Mouse (Mus musculus): ENCODE measurements around the gene Rras. TPM values are rescaled to one million over a fixed set of nuclear protein-coding genes. Genes with fewer than 3 reads are reported as not detected.

Gene Rras
- total and polyA plus RNA-seq, 3 experiments, result 5.0 to 24.1 TPM; not detected in 1

DNA sequence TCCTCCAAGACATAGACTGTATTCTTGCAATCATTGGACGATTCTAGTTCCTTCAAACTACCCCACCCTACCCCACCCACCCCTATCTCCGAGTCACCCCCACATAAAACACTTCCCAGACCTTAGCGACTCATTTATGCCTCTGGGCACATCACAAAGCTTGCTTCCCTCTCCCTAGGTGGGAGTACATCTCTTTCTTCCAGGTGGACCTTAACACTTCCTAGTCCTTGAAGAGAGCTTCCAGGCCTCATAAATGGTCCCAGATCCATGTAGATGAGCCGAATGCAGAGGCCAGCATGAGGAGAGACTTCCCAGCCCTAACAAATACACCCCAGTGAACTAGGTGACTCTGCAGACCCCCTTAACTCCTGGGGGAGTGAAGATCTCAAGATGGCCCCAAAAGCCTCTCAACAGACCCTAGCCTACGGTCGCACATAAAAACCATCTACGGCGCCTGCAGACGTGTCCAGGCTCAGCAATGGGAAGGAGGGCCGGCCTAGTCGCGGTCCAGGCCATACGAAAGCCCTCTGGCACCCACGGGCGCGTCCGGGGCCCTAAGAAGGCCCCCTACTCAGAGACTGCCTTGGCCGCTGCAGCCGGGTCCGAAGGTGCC is 2.3 kb upstream of the Rras start:
- peaks cover 16% of the 10 kb centered on the region for H3K79me2 ChIP-seq (ENCODE audit: control insufficient read depth, insufficient read depth, low read length, poor library complexity)
- H3K9ac ChIP-seq (ENCODE audit: control insufficient read depth, low read depth, low read length, poor library complexity, severe bottlenecking), result peak overlapping the region; percentile 97
- H3K27me3 ChIP-seq (ENCODE audit: control insufficient read depth in 1 of 2, insufficient read depth in 2 of 2, low read length in 2 of 2), result no peaks in the 10 kb centered on the region
- H3K4me1 ChIP-seq (ENCODE audit: control insufficient read depth in 1 of 2, insufficient read depth in 2 of 2, low read length in 2 of 2), result peaks cover 4 to 25% of the 10 kb centered on the region in 2 experiments
- peak overlapping the region; percentile 85 to 93 for H3K4me3 ChIP-seq (ENCODE audit: control insufficient read depth in 1 of 2, insufficient read depth in 1 of 2, low read depth in 2 of 2, low read length in 2 of 2)
- H3K9me3 ChIP-seq (replicated peaks; ENCODE audit: insufficient read depth, low read length), result no peaks in the 10 kb centered on the region
- peak; percentile 82 for DNase-seq (ENCODE audit: low read depth, low spot score)
- H3K36me3 ChIP-seq (ENCODE audit: control insufficient read depth in 1 of 2, insufficient read depth in 2 of 2, low read length in 2 of 2), result peaks cover 3 to 17% of the 10 kb centered on the region in 2 experiments
- TF ChIP-seq MAZ (IDR thresholded peaks at IDR 0.05; ENCODE audit: low read depth, low read length), result 0 out of 2 replicates have a peak, but pooled peaks have one; percentile 18
- peak; percentile 88 for TF ChIP-seq POLR2AphosphoS2 (IDR thresholded peaks at IDR 0.05; ENCODE audit: low read length)
- TF ChIP-seq GABPA (IDR thresholded peaks at IDR 0.05; ENCODE audit: low read depth, low read length), result no peak
- TF ChIP-seq ZKSCAN1 (IDR thresholded peaks at IDR 0.05; ENCODE audit: low read depth, low read length), result no peak
- peak; percentile 94 for TF ChIP-seq ZMIZ1 (IDR thresholded peaks at IDR 0.05; ENCODE audit: low read depth, low read length)
- peak; percentile 93 for TF ChIP-seq NELFE (IDR thresholded peaks at IDR 0.05; ENCODE audit: low read depth, low read length)
- TF ChIP-seq POLR2A (IDR thresholded peaks at IDR 0.05; ENCODE audit: control insufficient read depth in 1 of 2, insufficient read depth in 1 of 2, low read depth in 1 of 2, low read length in 2 of 2, poor library complexity in 1 of 2), result peak; percentile 56 to 94; a peak in 3 of 4 replicates
- TF ChIP-seq MYB (IDR thresholded peaks at IDR 0.05; ENCODE audit: low read depth, low read length), result 0 out of 2 replicates have a peak, but pooled peaks have one; percentile 11
- TF ChIP-seq POLR2AphosphoS5 (IDR thresholded peaks at IDR 0.05; ENCODE audit: borderline replicate concordance, low read depth, low read length), result peak; percentile 63; the same call in 1 of the 2 replicates
- TF ChIP-seq TAL1 (IDR thresholded peaks at IDR 0.05; ENCODE audit: low read length), result no peak
- TF ChIP-seq RCOR1 (IDR thresholded peaks at IDR 0.05; ENCODE audit: low read depth, low read length), result peak; percentile 8; the same call in 1 of the 2 replicates
- TF ChIP-seq CHD2 (IDR thresholded peaks at IDR 0.05; ENCODE audit: low read length), result no peak
- peak; percentile 41 for TF ChIP-seq HCFC1 (IDR thresholded peaks at IDR 0.05; ENCODE audit: low read depth, low read length)
- peak; percentile 68; the same call in 1 of the 2 replicates for TF ChIP-seq SIN3A (IDR thresholded peaks at IDR 0.05; ENCODE audit: low read length)
- TF ChIP-seq BHLHE40 (IDR thresholded peaks at IDR 0.05; ENCODE audit: borderline replicate concordance, low read depth, low read length), result no peak
- peak; percentile 7 to 36; a peak in 1 of 4 replicates for TF ChIP-seq EP300 (IDR thresholded peaks at IDR 0.05; ENCODE audit: low read depth in 1 of 2, low read length in 2 of 2)
- TF ChIP-seq TCF12 (IDR thresholded peaks at IDR 0.05; ENCODE audit: low read depth, low read length), result 0 out of 2 replicates have a peak, but pooled peaks have one; percentile 39
- 0 out of 2 replicates have a peak, but pooled peaks have one; percentile 16 for TF ChIP-seq ETS1 (IDR thresholded peaks at IDR 0.05; ENCODE audit: low read depth, low read length)
- peak; percentile 95 for TF ChIP-seq TBP (IDR thresholded peaks at IDR 0.05; ENCODE audit: low read depth, low read length)
- TF ChIP-seq ELF1 (IDR thresholded peaks at IDR 0.05; ENCODE audit: low read depth, low read length), result 0 out of 2 replicates have a peak, but pooled peaks have one; percentile 15
- 0 out of 2 replicates have a peak, but pooled peaks have one; percentile 36 for TF ChIP-seq E2F4 (IDR thresholded peaks at IDR 0.05; ENCODE audit: borderline replicate concordance, low read depth, low read length)
- peak overlapping the region; percentile 96 for H3K27ac ChIP-seq (ENCODE audit: control insufficient read depth, low read depth, low read length)

Data from MEL (cell line).